Mouse (Mus musculus): ENCODE data around the gene Emid1.
A peak's percentile ranks its signal among the peaks of the same experiment; 100 is the strongest.

Gene Emid1

GRCm38 (mm10) chr11:5160722-5161485 lies 8.8 kb upstream of the Emid1 start:
- DNase-seq: no peak

- no peak for DNase-seq
Measured at GRCm38 (mm10) chr11:5158056-5158455, 6.0 kb upstream of the Emid1 start.

- DNase-seq: no peak
Measured at GRCm38 (mm10) chr11:5154961-5155805, 3.1 kb upstream of the Emid1 start.

GRCm38 (mm10) chr11:5151247-5151630 lies 818 bp downstream of the Emid1 start:
- no peak for DNase-seq

- no peak for DNase-seq
Measured at GRCm38 (mm10) chr11:5150416-5151246, 1.4 kb downstream of the Emid1 start.

GRCm38 (mm10) chr11:5149955-5150354 lies 2.1 kb downstream of the Emid1 start:
- DNase-seq: no peak

- DNase-seq: no peak
Measured at GRCm38 (mm10) chr11:5149249-5149648, 2.8 kb downstream of the Emid1 start.

- DNase-seq: no peak
Measured at GRCm38 (mm10) chr11:5145600-5145999, 6.5 kb downstream of the Emid1 start.

- no peak for DNase-seq
Measured at GRCm38 (mm10) chr11:5141965-5142364, 10.1 kb downstream of the Emid1 start.

- no peak for DNase-seq
Measured at GRCm38 (mm10) chr11:5141252-5141651, 10.8 kb downstream of the Emid1 start.

GRCm38 (mm10) chr11:5140619-5141018 lies 11.4 kb downstream of the Emid1 start:
- DNase-seq: peak; percentile 67

GRCm38 (mm10) chr11:5139372-5139771 lies 12.7 kb downstream of the Emid1 start:
- no peak for DNase-seq

GRCm38 (mm10) chr11:5138642-5139041 lies 13.4 kb downstream of the Emid1 start:
- no peak for DNase-seq

- no peak for DNase-seq
Measured at GRCm38 (mm10) chr11:5135914-5136313, 16.1 kb downstream of the Emid1 start.

- no peak for DNase-seq
Measured at GRCm38 (mm10) chr11:5132751-5133150, 19.3 kb downstream of the Emid1 start.

GRCm38 (mm10) chr11:5130111-5130665 lies 21.9 kb downstream of the Emid1 start:
- no peak for DNase-seq

- DNase-seq: peak; percentile 90
Measured at GRCm38 (mm10) chr11:5129035-5129480, 23.0 kb downstream of the Emid1 start.

GRCm38 (mm10) chr11:5125713-5126112 lies 26.3 kb downstream of the Emid1 start:
- DNase-seq: no peak

GRCm38 (mm10) chr11:5114931-5115581 lies 37.0 kb downstream of the Emid1 start:
- DNase-seq: peak; percentile 91

- DNase-seq: no peak
Measured at GRCm38 (mm10) chr11:5113645-5114044, 38.4 kb downstream of the Emid1 start.

- no peak for DNase-seq
Measured at GRCm38 (mm10) chr11:5109441-5109840, 42.6 kb downstream of the Emid1 start.

- no peak for DNase-seq
Measured at GRCm38 (mm10) chr11:5103986-5104509, 48.0 kb downstream of the Emid1 start.
